Mouse (Mus musculus) CH12.LX (cell line): Measurements from ENCODE around the gene Ntn1. TPM values are rescaled to one million over a fixed set of nuclear protein-coding genes. Genes with fewer than 3 reads are reported as not detected.

ENCODE experiments used
- DNase-seq: peaks from one replicate; pipeline ENCODE4 v3.0.0-alpha.2; 2013; ENCODE audit errors: extremely low read depth
- H3K27ac ChIP-seq: 2 replicates; pipeline ENCODE4 v1.5.1; 2012; ENCODE audit warnings: low read depth, mild to moderate bottlenecking, control low read depth, moderate library complexity; ENCODE audit not compliant: insufficient read depth
- H3K27me3 ChIP-seq: replicated peaks from 2 replicates; pipeline ENCODE3; 2012; ENCODE audit warnings: inconsistent platforms
- H3K36me3 ChIP-seq, 2 experiments: replicated peaks in 1 of 2; 2 replicates each; pipeline versions ENCODE3 to v1.6.1; 2012; ENCODE audit warnings: inconsistent platforms in 1 of 2, low read length in 1 of 2, mild to moderate bottlenecking in 1 of 2, mixed read lengths in 1 of 2, moderate library complexity in 1 of 2; ENCODE audit not compliant: control insufficient read depth in 1 of 2, insufficient read depth in 1 of 2
- H3K4me1 ChIP-seq, 2 experiments: 2 replicates each; pipeline ENCODE4 v1.6.1; 2012; ENCODE audit warnings: inconsistent platforms in 1 of 2, moderate library complexity in 1 of 2; ENCODE audit not compliant: insufficient read depth in 2 of 2, control insufficient read depth in 1 of 2
- H3K4me2 ChIP-seq: 2 replicates; pipeline ENCODE4 v1.6.1; 2012; ENCODE audit warnings: low read depth, mild to moderate bottlenecking, control low read depth; ENCODE audit not compliant: poor library complexity, insufficient read depth, severe bottlenecking
- H3K4me3 ChIP-seq, 3 experiments: fragments of 150-350 bp in 1 of 3; sonication (generic) in 1 of 3; replicated peaks in 1 of 3; 2 replicates each; pipeline versions ENCODE3 to v1.5.1; 2011 to 2012; ENCODE audit warnings: low read depth in 2 of 3, low read length in 2 of 3, mild to moderate bottlenecking in 2 of 3, moderate library complexity in 2 of 3, control low read depth in 1 of 3, improper control_type of control experiment in 1 of 3, inconsistent platforms in 1 of 3, mixed read lengths in 1 of 3; ENCODE audit not compliant: poor library complexity in 1 of 3
- H3K79me2 ChIP-seq: replicated peaks from 2 replicates; pipeline ENCODE4 v1.6.1; 2012; ENCODE audit warnings: mild to moderate bottlenecking, moderate library complexity; ENCODE audit not compliant: control insufficient read depth, poor library complexity, insufficient read depth, severe bottlenecking; ENCODE audit errors: extremely low read depth
- H3K9ac ChIP-seq: 2 replicates; pipeline ENCODE4 v1.6.1; 2012; ENCODE audit warnings: low read depth, mild to moderate bottlenecking, control low read depth, moderate library complexity; ENCODE audit not compliant: insufficient read depth
- H3K9me3 ChIP-seq: replicated peaks from 2 replicates; pipeline ENCODE3; 2012; ENCODE audit warnings: low read length, inconsistent platforms, mixed read lengths
- CHD1 ChIP-seq: IDR thresholded peaks from 2 replicates; pipeline ENCODE4 v1.6.1; 2012; ENCODE audit warnings: low read depth, low read length, improper control_type of control experiment, inconsistent platforms
- CHD2 ChIP-seq: IDR thresholded peaks from 2 replicates; pipeline ENCODE4 v1.6.1; 2011; ENCODE audit warnings: low read length, improper control_type of control experiment
- CTCF ChIP-seq, 2 experiments: IDR thresholded peaks in 1 of 2; conservative IDR thresholded peaks in 1 of 2; 2 replicates each; pipeline ENCODE4 v1.5.1; 2011 to 2012; ENCODE audit warnings: low read depth in 2 of 2, low read length in 2 of 2, improper control_type of control experiment in 1 of 2, inconsistent platforms in 1 of 2, mild to moderate bottlenecking in 1 of 2, moderate library complexity in 1 of 2
- E2F4 ChIP-seq: IDR thresholded peaks from 2 replicates; pipeline ENCODE4 v1.6.1; 2011; ENCODE audit warnings: low read depth, low read length, improper control_type of control experiment; ENCODE audit not compliant: insufficient replicate concordance
- EP300 ChIP-seq: IDR thresholded peaks from 2 replicates; pipeline ENCODE4 v1.6.1; 2011; ENCODE audit warnings: low read length, improper control_type of control experiment
- ETS1 ChIP-seq: conservative IDR thresholded peaks from 2 replicates; pipeline ENCODE4 v1.6.1; 2012; ENCODE audit warnings: low read depth, mild to moderate bottlenecking, inconsistent platforms, low read length, improper control_type of control experiment, moderate library complexity
- GABPA ChIP-seq: IDR thresholded peaks from 2 replicates; pipeline ENCODE4 v1.6.1; 2012; ENCODE audit warnings: low read depth, low read length, improper control_type of control experiment, inconsistent platforms; ENCODE audit not compliant: insufficient replicate concordance
- HCFC1 ChIP-seq: IDR thresholded peaks from 2 replicates; pipeline ENCODE4 v1.6.1; 2012; ENCODE audit warnings: low read depth, mild to moderate bottlenecking, inconsistent platforms, low read length, improper control_type of control experiment
- IRF4 ChIP-seq: IDR thresholded peaks from 2 replicates; pipeline ENCODE4 v1.6.1; 2014; ENCODE audit warnings: low read depth, mild to moderate bottlenecking, inconsistent platforms, low read length, improper control_type of control experiment
- JUN ChIP-seq: IDR thresholded peaks from 2 replicates; pipeline ENCODE4 v1.6.1; 2011; ENCODE audit warnings: low read depth, mild to moderate bottlenecking, low read length, improper control_type of control experiment, moderate library complexity; ENCODE audit not compliant: insufficient read depth
- MAFK ChIP-seq: IDR thresholded peaks from 2 replicates; pipeline ENCODE4 v1.6.1; 2011; ENCODE audit warnings: low read length, improper control_type of control experiment; ENCODE audit not compliant: insufficient replicate concordance
- MAX ChIP-seq: IDR thresholded peaks from 2 replicates; pipeline ENCODE4 v1.6.1; 2011; ENCODE audit warnings: low read length, improper control_type of control experiment
- MAZ ChIP-seq: IDR thresholded peaks from 2 replicates; pipeline ENCODE4 v1.6.1; 2012; ENCODE audit warnings: low read depth, mild to moderate bottlenecking, inconsistent platforms, low read length, improper control_type of control experiment, moderate library complexity
- MEF2A ChIP-seq: IDR thresholded peaks from 2 replicates; pipeline ENCODE4 v1.6.1; 2014; ENCODE audit warnings: low read depth, mild to moderate bottlenecking, inconsistent platforms, low read length, improper control_type of control experiment, borderline replicate concordance
- MXI1 ChIP-seq: IDR thresholded peaks from 2 replicates; pipeline ENCODE4 v1.6.1; 2011; ENCODE audit warnings: mild to moderate bottlenecking, low read depth, low read length, improper control_type of control experiment
- MYC ChIP-seq: IDR thresholded peaks from 2 replicates; pipeline ENCODE4 v1.6.1; 2011; ENCODE audit warnings: low read depth, mild to moderate bottlenecking, improper control_type of control experiment, low read length
- NELFE ChIP-seq: IDR thresholded peaks from 2 replicates; pipeline ENCODE4 v1.6.1; 2011; ENCODE audit warnings: low read depth, low read length, improper control_type of control experiment
- NRF1 ChIP-seq: IDR thresholded peaks from 2 replicates; pipeline ENCODE4 v1.6.1; 2014; ENCODE audit warnings: low read depth, mild to moderate bottlenecking, inconsistent platforms, low read length, improper control_type of control experiment, moderate library complexity
- POLR2A ChIP-seq: IDR thresholded peaks from 2 replicates; pipeline ENCODE4 v1.6.1; 2011; ENCODE audit warnings: low read depth, mild to moderate bottlenecking, improper control_type of control experiment, low read length
- RCOR1 ChIP-seq: conservative IDR thresholded peaks from 2 replicates; pipeline ENCODE4 v1.6.1; 2012; ENCODE audit warnings: low read depth, mild to moderate bottlenecking, inconsistent platforms, low read length, improper control_type of control experiment
- UBTF ChIP-seq: IDR thresholded peaks from 2 replicates; pipeline ENCODE4 v1.6.1; 2012; ENCODE audit warnings: low read depth, mild to moderate bottlenecking, inconsistent platforms, low read length, improper control_type of control experiment, moderate library complexity
- ZMIZ1 ChIP-seq: IDR thresholded peaks from 2 replicates; pipeline ENCODE4 v1.6.1; 2012; ENCODE audit warnings: low read depth, mild to moderate bottlenecking, inconsistent platforms, low read length, improper control_type of control experiment
- ZNF384 ChIP-seq: IDR thresholded peaks from 2 replicates; pipeline ENCODE4 v1.6.1; 2012; ENCODE audit warnings: low read depth, low read length, improper control_type of control experiment, inconsistent platforms
- dilution Hi-C: fragments of 300-500 bp; cut with MboI; formaldehyde crosslinking; loops from 2 replicates; pipeline ENCODE4 v1.14.3; 2020; ENCODE audit warnings: low sequenced_read_pairs; ENCODE audit not compliant: extremely low pct_unique_long_range_greater_than_20kb, extremely low pct_ligation_motif_present
- in situ Hi-C: fragments of 300-500 bp; cut with MboI; formaldehyde crosslinking; loops from 3 replicates; pipeline ENCODE4 v1.14.3; 2019; ENCODE audit warnings: low sequenced_read_pairs, low pct_ligation_motif_present, low pct_unique_long_range_greater_than_20kb, mixed read lengths
- polyA plus RNA-seq: library from polyadenylated mRNA; unstranded; fragments of >175 nt; gene quantifications from 2 replicates; pipeline ENCODE4 v1.2.1, GENCODE M21; 2012; ENCODE audit warnings: low read depth; ENCODE audit not compliant: insufficient read length
- total RNA-seq, 2 experiments: library from RNA; depleted of rRNA; stranded (reverse); fragments of 300-350 nt in 1 of 2; fragments of >200 nt in 1 of 2; gene quantifications; 2 replicates each; pipeline ENCODE4 v1.2.3; 2012 to 2014

Ntn1 gene
- total and polyA plus RNA-seq, 3 experiments, result 0.54 to 1.2 (median 0.59) TPM

DNA sequence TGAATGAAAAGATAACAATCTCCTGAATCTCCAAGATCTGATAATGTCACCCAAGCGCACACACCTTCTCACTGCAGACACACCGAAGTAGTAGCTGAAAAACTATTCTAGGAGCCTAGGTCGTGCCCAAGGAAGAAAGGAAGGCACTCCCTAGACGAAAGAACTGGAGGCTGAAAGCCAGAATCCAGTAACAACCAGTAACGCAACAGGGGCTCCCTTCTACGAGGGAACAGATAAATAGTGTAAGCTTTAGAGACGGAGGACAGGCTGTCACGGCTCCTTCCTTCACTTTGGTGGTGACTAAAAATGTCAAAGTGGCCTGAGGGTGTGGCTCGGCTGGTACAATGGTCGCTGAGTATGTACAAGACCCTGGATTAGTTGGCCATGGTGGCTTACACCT, 198.1 kb downstream of the Ntn1 start:
- H3K79me2 ChIP-seq, result no peaks in the 10 kb centered on the region
- DNase-seq, result no peak
- H3K27ac ChIP-seq, result no peak overlapping the region
- H3K4me1 ChIP-seq, result peaks cover 35 to 82% of the 10 kb centered on the region in 2 experiments
- TF ChIP-seq MYC, result no peak
- no peak for TF ChIP-seq ZMIZ1
- no peaks in the 10 kb centered on the region for H3K9me3 ChIP-seq
- no peak overlapping the region for H3K4me3 ChIP-seq
- H3K27me3 ChIP-seq, result no peaks in the 10 kb centered on the region
- H3K36me3 ChIP-seq, result peaks cover 0 to 12% of the 10 kb centered on the region in 2 experiments
- no peak overlapping the region for H3K4me2 ChIP-seq
- H3K9ac ChIP-seq, result no peak overlapping the region
- dilution Hi-C loops, result no loop called here
- in situ Hi-C loops, result loop anchor here (5.0 kb wide), 1 partner anchor 185 kb away; no protein-coding TSS in a partner anchor

DNA sequence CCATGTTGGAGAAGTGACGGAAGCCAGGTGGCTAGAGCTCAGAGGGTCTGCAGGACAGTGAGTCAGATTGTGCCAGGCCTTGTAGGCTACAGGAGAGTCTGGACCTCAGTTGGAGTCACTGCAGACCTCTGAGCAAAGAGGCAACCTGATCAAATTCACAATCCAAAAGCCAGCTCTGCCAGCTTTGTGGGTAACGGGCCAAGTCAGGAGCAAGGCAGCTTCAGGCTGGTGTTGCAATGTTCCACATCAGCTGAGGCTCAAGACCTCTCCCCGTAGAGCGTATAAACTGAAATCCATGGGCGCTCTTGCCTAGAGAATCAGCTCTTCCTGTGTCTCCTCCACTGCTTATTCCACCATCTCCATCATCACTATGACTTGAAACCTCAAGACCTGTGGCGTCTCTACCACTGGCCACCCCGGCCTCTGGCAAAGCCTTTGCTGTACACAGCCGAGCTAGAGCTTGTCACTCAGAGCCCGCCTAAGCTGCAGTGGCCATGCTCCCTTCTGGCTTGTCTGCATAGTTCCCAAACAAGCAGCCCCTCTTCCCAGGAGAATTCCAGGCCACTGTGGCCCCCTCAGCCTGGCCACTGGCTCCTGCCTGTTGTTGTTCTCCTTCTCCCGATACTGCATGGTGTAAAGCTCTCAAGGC, 198.7 kb downstream of the Ntn1 start:
- in situ Hi-C loops, result loop anchor here (5.0 kb wide), 1 partner anchor 185 kb away; no protein-coding TSS in a partner anchor

DNA sequence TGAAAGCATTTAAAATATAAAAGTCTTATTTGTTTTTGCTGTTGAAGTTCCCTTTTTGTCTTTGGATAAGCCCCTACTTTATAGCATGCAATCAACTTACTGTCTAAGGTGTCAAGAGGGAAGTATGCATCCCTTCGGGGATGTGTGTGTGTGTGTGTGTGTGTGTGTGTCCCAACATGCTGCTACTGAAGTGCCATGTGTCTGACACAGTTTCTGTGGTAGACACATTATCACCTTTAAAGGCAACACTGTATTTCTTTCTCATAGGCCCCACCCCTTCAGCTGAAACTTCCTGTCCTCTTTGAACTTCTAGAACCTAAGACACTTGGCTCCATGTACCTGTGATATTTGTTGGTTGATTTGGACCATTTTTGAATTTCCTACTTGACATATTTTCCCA, 199.6 kb downstream of the Ntn1 start:
- H3K4me2 ChIP-seq, result no peak overlapping the region
- no peak for TF ChIP-seq RCOR1
- no peak for TF ChIP-seq POLR2A
- no peak for TF ChIP-seq IRF4
- no peak for TF ChIP-seq MXI1
- no peak for TF ChIP-seq ZNF384
- TF ChIP-seq EP300, result no peak
- no peak for TF ChIP-seq MEF2A
- no peak for TF ChIP-seq MYC
- no peak for TF ChIP-seq CHD2
- no peak for TF ChIP-seq NRF1
- no peak for TF ChIP-seq JUN
- TF ChIP-seq HCFC1, result no peak
- TF ChIP-seq UBTF, result no peak
- TF ChIP-seq CTCF (conservative IDR thresholded peaks at IDR 0.05 in 1 of 2, IDR thresholded peaks at IDR 0.05 in 1 of 2; ENCODE audit: low read depth in 2 of 2, low read length in 2 of 2), result no peak
- TF ChIP-seq, all 38 proteins: peak for 0
- no peak overlapping the region for H3K4me3 ChIP-seq
- in situ Hi-C loops (loop anchor here (5.0 kb wide), 1 partner anchor 184 kb away; no protein-coding TSS in a partner anchor), dilution Hi-C loops (no loop called here)
- H3K9me3 ChIP-seq, result no peaks in the 10 kb centered on the region
- no peak overlapping the region for H3K27ac ChIP-seq
- no peak for DNase-seq
- H3K79me2 ChIP-seq, result no peaks in the 10 kb centered on the region
- H3K9ac ChIP-seq, result no peak overlapping the region
- H3K27me3 ChIP-seq, result no peaks in the 10 kb centered on the region
- H3K36me3 ChIP-seq, result peaks cover 0 to 18% of the 10 kb centered on the region in 2 experiments
- H3K4me1 ChIP-seq, result peaks cover 38 to 94% of the 10 kb centered on the region in 2 experiments

More for the DNA sequence above, 198.7 kb downstream of the Ntn1 start:
- no peaks in the 10 kb centered on the region for H3K79me2 ChIP-seq
- H3K27me3 ChIP-seq, result no peaks in the 10 kb centered on the region
- TF ChIP-seq GABPA, result no peak
- TF ChIP-seq POLR2A, result no peak
- TF ChIP-seq CHD1, result no peak
- TF ChIP-seq JUN, result no peak
- TF ChIP-seq ZNF384, result no peak
- TF ChIP-seq NRF1, result no peak
- TF ChIP-seq MAFK, result no peak
- TF ChIP-seq NELFE, result no peak
- no peak for TF ChIP-seq HCFC1
- no peak for TF ChIP-seq IRF4
- TF ChIP-seq ETS1, result no peak
- no peak for TF ChIP-seq MAZ
- TF ChIP-seq E2F4, result no peak
- no peak for TF ChIP-seq MAX
- no peaks in the 10 kb centered on the region for H3K9me3 ChIP-seq
- dilution Hi-C loops, result no loop called here
- H3K36me3 ChIP-seq, result peaks cover 0 to 14% of the 10 kb centered on the region in 2 experiments
- H3K4me2 ChIP-seq, result no peak overlapping the region
- DNase-seq, result no peak
- H3K4me3 ChIP-seq, result no peak overlapping the region
- peaks cover 38 to 88% of the 10 kb centered on the region in 2 experiments for H3K4me1 ChIP-seq
- H3K27ac ChIP-seq, result no peak overlapping the region
- H3K9ac ChIP-seq, result no peak overlapping the region
